In genomic region chr8:123992587-123992986, GRCm38 (mm10) we compare ENCODE assay signal across 11 mouse cellular contexts. TPM values are rescaled to one million over a fixed set of nuclear protein-coding genes. Genes with fewer than 3 reads are reported as not detected.
DNase-seq lines count a peak whose midpoint lies in the region; ATAC-seq and TF ChIP-seq lines count a peak whose summit lies in the region.
"Had no signal": no experiment of that assay in that cellular context is flagged by ENCODE, and none has a peak within 500 bp of the region (broad histone marks: within the 10 kb centered on the region; RNA-seq: fewer than 3 reads in every experiment).

No protein-coding gene starts in this region.

- no peaks in the 10 kb centered on the region for H3K4me1 ChIP-seq in kidney, embryonic 16.5 days (ENCODE audit: insufficient read depth, low read length)
- no peaks in the 10 kb centered on the region for H3K4me1 ChIP-seq in CH12.LX (ENCODE audit: control insufficient read depth in 1 of 2, insufficient read depth in 2 of 2)
- H3K4me1 ChIP-seq in midbrain, embryonic 11.5 days (ENCODE audit: control insufficient read depth, insufficient read depth, low read length): no peaks in the 10 kb centered on the region
- H3K4me1 ChIP-seq in forebrain, embryonic 16.5 days (replicated peaks; ENCODE audit: control insufficient read depth, insufficient read depth, low read length): no peaks in the 10 kb centered on the region; the same call in 1 of the 2 replicates
- H3K4me1 ChIP-seq: forebrain, embryonic 10.5 days had no signal

- H3K27ac ChIP-seq in kidney, embryonic 16.5 days (ENCODE audit: low read length): no peak overlapping the region
- H3K27ac ChIP-seq in CH12.LX (ENCODE audit: insufficient read depth, low read depth): no peak overlapping the region
- H3K27ac ChIP-seq in midbrain, embryonic 11.5 days (ENCODE audit: low read depth, low read length): no peak overlapping the region
- H3K27ac ChIP-seq in forebrain, embryonic 16.5 days (ENCODE audit: low read length): no peak overlapping the region
- H3K27ac ChIP-seq: forebrain, embryonic 10.5 days; heart, embryonic 15.5 days had no signal

- no peaks in the 10 kb centered on the region for H3K9me3 ChIP-seq in kidney, embryonic 16.5 days (ENCODE audit: low read length)
- H3K9me3 ChIP-seq in CH12.LX (replicated peaks; ENCODE audit: low read length): no peaks in the 10 kb centered on the region
- no peaks in the 10 kb centered on the region for H3K9me3 ChIP-seq in midbrain, embryonic 11.5 days (ENCODE audit: control insufficient read depth, low read length)
- H3K9me3 ChIP-seq in forebrain, embryonic 16.5 days (ENCODE audit: control insufficient read depth, low read length): no peaks in the 10 kb centered on the region
- H3K9me3 ChIP-seq: forebrain, embryonic 10.5 days; heart, embryonic 15.5 days had no signal

- peak; percentile 31 for TF ChIP-seq RAD21 in CH12.LX (IDR thresholded peaks at IDR 0.05; ENCODE audit: low read depth, low read length)

- in situ Hi-C loops in CH12.LX (cut with MboI; ENCODE audit: low pct_ligation_motif_present, low pct_unique_long_range_greater_than_20kb, low sequenced_read_pairs): no loop called here

- H3K27me3 ChIP-seq in kidney, embryonic 16.5 days (ENCODE audit: insufficient read depth, low read length): no peaks in the 10 kb centered on the region
- no peaks in the 10 kb centered on the region for H3K27me3 ChIP-seq in CH12.LX (replicated peaks)
- no peaks in the 10 kb centered on the region for H3K27me3 ChIP-seq in midbrain, embryonic 11.5 days (ENCODE audit: control insufficient read depth, insufficient read depth, low read length)
- no peaks in the 10 kb centered on the region for H3K27me3 ChIP-seq in forebrain, embryonic 16.5 days (replicated peaks; ENCODE audit: control insufficient read depth, insufficient read depth, low read length)
- H3K27me3 ChIP-seq: heart, embryonic 15.5 days had no signal

- peak in 1 of 2 experiments; percentile 47; a peak in 2 of 4 replicates for TF ChIP-seq CTCF in CH12.LX (conservative IDR thresholded peaks at IDR 0.05 in 1 of 2, IDR thresholded peaks at IDR 0.05 in 1 of 2; ENCODE audit: low read depth in 2 of 2, low read length in 2 of 2)

- dilution Hi-C loops in CH12.LX (cut with MboI; ENCODE audit: extremely low pct_ligation_motif_present, extremely low pct_unique_long_range_greater_than_20kb, low sequenced_read_pairs): no loop called here

- DNase-seq in kidney, adult 9 months: peak; percentile 21
- DNase-seq in CH12.LX (ENCODE audit: extremely low read depth): no peak
- peak; percentile 73 for DNase-seq in NIH3T3 (ENCODE audit: low read depth)
- peak; percentile 33 for DNase-seq in lung, postnatal 10 days
- DNase-seq in midbrain, embryonic 11.5 days (ENCODE audit: low spot score, missing footprints): no peak
- no peak for DNase-seq in layer of hippocampus, postnatal 14 days (ENCODE audit: low spot score in 2 of 2)
- DNase-seq: cerebellum, adult 18-20 months had no signal

- H3K4me3 ChIP-seq in kidney, embryonic 16.5 days (ENCODE audit: low read length): no peak overlapping the region
- H3K4me3 ChIP-seq in CH12.LX (replicated peaks in 1 of 3; ENCODE audit: low read depth in 2 of 3, low read length in 2 of 3, poor library complexity in 1 of 3): no peak overlapping the region
- H3K4me3 ChIP-seq in midbrain, embryonic 11.5 days (ENCODE audit: low read depth, low read length): no peak overlapping the region
- H3K4me3 ChIP-seq in forebrain, embryonic 16.5 days (replicated peaks; ENCODE audit: low read length): no peak overlapping the region
- H3K4me3 ChIP-seq: forebrain, embryonic 10.5 days; heart, embryonic 15.5 days had no signal

- no peak overlapping the region for H3K4me2 ChIP-seq in kidney, embryonic 16.5 days (replicated peaks; ENCODE audit: low read depth, low read length)
- no peak overlapping the region for H3K4me2 ChIP-seq in CH12.LX (ENCODE audit: insufficient read depth, low read depth, poor library complexity, severe bottlenecking)
- no peak overlapping the region for H3K4me2 ChIP-seq in midbrain, embryonic 11.5 days
- no peak overlapping the region for H3K4me2 ChIP-seq in forebrain, embryonic 16.5 days (ENCODE audit: low read length)
- H3K4me2 ChIP-seq: heart, embryonic 15.5 days had no signal

- TF ChIP-seq POLR2A in CH12.LX (IDR thresholded peaks at IDR 0.05; ENCODE audit: low read depth, low read length): no peak

- no peak for TF ChIP-seq EP300 in CH12.LX (IDR thresholded peaks at IDR 0.05; ENCODE audit: low read length)

- H3K79me2 ChIP-seq in CH12.LX (replicated peaks; ENCODE audit: control insufficient read depth, extremely low read depth, insufficient read depth, poor library complexity, severe bottlenecking): no peaks in the 10 kb centered on the region

- no peak overlapping the region for H3K9ac ChIP-seq in kidney, embryonic 16.5 days (replicated peaks; ENCODE audit: low read length)
- H3K9ac ChIP-seq in CH12.LX (ENCODE audit: insufficient read depth, low read depth): no peak overlapping the region
- H3K9ac ChIP-seq in midbrain, embryonic 11.5 days (ENCODE audit: low read length): no peak overlapping the region
- H3K9ac ChIP-seq in forebrain, embryonic 16.5 days (replicated peaks; ENCODE audit: low read depth, low read length): no peak overlapping the region
- H3K9ac ChIP-seq: heart, embryonic 15.5 days had no signal

- no peak for ATAC-seq in kidney, embryonic 16.5 days (ENCODE audit: low FRiP score, low TSS enrichment)
- ATAC-seq in midbrain, embryonic 11.5 days (ENCODE audit: low FRiP score): no peak
- no peak for ATAC-seq in forebrain, embryonic 16.5 days

- peaks cover 8% of the 10 kb centered on the region for H3K36me3 ChIP-seq in kidney, embryonic 16.5 days (ENCODE audit: insufficient read depth, low read length)
- H3K36me3 ChIP-seq in CH12.LX (replicated peaks in 1 of 2; ENCODE audit: control insufficient read depth in 1 of 2, insufficient read depth in 1 of 2, low read length in 1 of 2): peaks cover 23 to 54% of the 10 kb centered on the region in 2 experiments
- no peaks in the 10 kb centered on the region; the same call in 1 of the 2 replicates for H3K36me3 ChIP-seq in midbrain, embryonic 11.5 days (ENCODE audit: control insufficient read depth, insufficient read depth, low read length)
- peaks cover 6% of the 10 kb centered on the region; the same call in 1 of the 2 replicates for H3K36me3 ChIP-seq in forebrain, embryonic 16.5 days (ENCODE audit: control insufficient read depth, insufficient read depth)

- 90% methylated on average over 8 of the region's 8 CpGs for WGBS in kidney, embryonic 16.5 days
- WGBS in midbrain, embryonic 11.5 days: 89% methylated on average over 8 of the region's 8 CpGs
- WGBS in forebrain, embryonic 16.5 days: 65% methylated on average over 8 of the region's 8 CpGs

TF ChIP-seq in CH12.LX, 34 proteins besides CTCF, POLR2A, EP300 and RAD21 (continues in another document):
- no peak for TF ChIP-seq SIN3A (IDR thresholded peaks at IDR 0.05; ENCODE audit: low read length)
- no peak for TF ChIP-seq NELFE (IDR thresholded peaks at IDR 0.05; ENCODE audit: low read depth, low read length)
- no peak for TF ChIP-seq TCF12 (IDR thresholded peaks at IDR 0.05; ENCODE audit: low read depth, low read length)
- no peak for TF ChIP-seq RCOR1 (conservative IDR thresholded peaks at IDR 0.05; ENCODE audit: low read depth, low read length)
- no peak for TF ChIP-seq ETS1 (conservative IDR thresholded peaks at IDR 0.05; ENCODE audit: low read depth, low read length)
- TF ChIP-seq ZKSCAN1 (IDR thresholded peaks at IDR 0.05; ENCODE audit: borderline replicate concordance, low read depth, low read length): no peak
- TF ChIP-seq ELF1 (IDR thresholded peaks at IDR 0.05; ENCODE audit: low read depth, low read length): no peak
- TF ChIP-seq ZNF384 (IDR thresholded peaks at IDR 0.05; ENCODE audit: low read depth, low read length): no peak
- no peak for TF ChIP-seq ZMIZ1 (IDR thresholded peaks at IDR 0.05; ENCODE audit: low read depth, low read length)
- no peak for TF ChIP-seq IRF4 (IDR thresholded peaks at IDR 0.05; ENCODE audit: low read depth, low read length)

RNA-seq across cellular contexts. Expression of gene Abcb10, which starts 9.7 kb away (rescaled TPM):
- 16.0 and 16.2 TPM in 2 replicates for polyA plus RNA-seq in kidney, embryonic 16.5 days (2015; fragmentation: Nextera tagmentation; extraction: Ambion mirVana)
- total RNA-seq in CH12.LX (2012; rRNA removed) (8.0 and 8.1 TPM in 2 replicates), CH12.LX (2014; rRNA removed) (8.5 and 8.9 TPM in 2 replicates)
- polyA plus RNA-seq in CH12.LX (2012; ENCODE audit: insufficient read length, low read depth): 7.3 and 8.1 TPM in 2 replicates
- polyA plus RNA-seq in midbrain, embryonic 11.5 days (2014; fragmentation: Nextera tagmentation; extraction: Ambion mirVana): 18.3 and 19.1 TPM in 2 replicates
- 10.1 and 10.8 TPM in 2 replicates for polyA plus RNA-seq in forebrain, embryonic 16.5 days (2015; fragmentation: Nextera tagmentation; extraction: Ambion mirVana)
- total RNA-seq in layer of hippocampus, postnatal 14 days (2021): 10 to 100 TPM; 18.3 to 19.1 TPM

RNA-seq across cellular contexts. Expression of gene Taf5l, which starts 28.6 kb away (rescaled TPM):
- 38.4 and 41.1 TPM in 2 replicates for polyA plus RNA-seq in kidney, embryonic 16.5 days (2015; fragmentation: Nextera tagmentation; extraction: Ambion mirVana)
- total RNA-seq in CH12.LX (2012; rRNA removed) (54.2 and 62.2 TPM in 2 replicates), CH12.LX (2014; rRNA removed) (68.1 and 75.8 TPM in 2 replicates)
- 53.9 and 63.0 TPM in 2 replicates for polyA plus RNA-seq in CH12.LX (2012; ENCODE audit: insufficient read length, low read depth)
- 34.8 and 40.2 TPM in 2 replicates for polyA plus RNA-seq in midbrain, embryonic 11.5 days (2014; fragmentation: Nextera tagmentation; extraction: Ambion mirVana)
- 27.1 and 30.0 TPM in 2 replicates for polyA plus RNA-seq in forebrain, embryonic 16.5 days (2015; fragmentation: Nextera tagmentation; extraction: Ambion mirVana)
- total RNA-seq in layer of hippocampus, postnatal 14 days (2021): 10 to 100 TPM; 19.5 to 21.3 TPM

RNA-seq across cellular contexts. Expression of gene Urb2, which starts 28.7 kb away (rescaled TPM):
- 4.7 and 6.3 TPM in 2 replicates for polyA plus RNA-seq in kidney, embryonic 16.5 days (2015; fragmentation: Nextera tagmentation; extraction: Ambion mirVana)
- 26.4 and 33.7 TPM in 2 replicates for total RNA-seq in CH12.LX (2012; rRNA removed)
- total RNA-seq in CH12.LX (2014; rRNA removed): 32.4 and 33.9 TPM in 2 replicates
- 22.7 and 27.9 TPM in 2 replicates for polyA plus RNA-seq in CH12.LX (2012; ENCODE audit: insufficient read length, low read depth)
- 6.9 and 7.1 TPM in 2 replicates for polyA plus RNA-seq in midbrain, embryonic 11.5 days (2014; fragmentation: Nextera tagmentation; extraction: Ambion mirVana)
- polyA plus RNA-seq in forebrain, embryonic 16.5 days (2015; fragmentation: Nextera tagmentation; extraction: Ambion mirVana): 4.3 and 4.6 TPM in 2 replicates
- total RNA-seq in layer of hippocampus, postnatal 14 days (2021): 10 to 100 TPM; 11.4 to 13.3 TPM

RNA-seq across cellular contexts. Expression of gene Nup133, which starts 43.5 kb away (rescaled TPM):
- polyA plus RNA-seq in kidney, embryonic 16.5 days (2015; fragmentation: Nextera tagmentation; extraction: Ambion mirVana): 34.5 and 42.4 TPM in 2 replicates
- total RNA-seq in CH12.LX (2012; rRNA removed): 32.8 and 37.1 TPM in 2 replicates
- 49.0 and 51.8 TPM in 2 replicates for total RNA-seq in CH12.LX (2014; rRNA removed)
- polyA plus RNA-seq in CH12.LX (2012; ENCODE audit: insufficient read length, low read depth): 39.6 and 39.7 TPM in 2 replicates
- polyA plus RNA-seq in midbrain, embryonic 11.5 days (2014; fragmentation: Nextera tagmentation; extraction: Ambion mirVana): 54.2 and 61.7 TPM in 2 replicates
- polyA plus RNA-seq in forebrain, embryonic 16.5 days (2015; fragmentation: Nextera tagmentation; extraction: Ambion mirVana): 31.5 and 31.8 TPM in 2 replicates
- total RNA-seq in layer of hippocampus, postnatal 14 days (2021): 10 to 100 TPM; 22.2 to 23.8 TPM

Comparison
In these comparisons a context has a peak if more than half of its experiments do, and no peak if none do; other contexts are left out.
1. DNase-seq: peak in kidney, adult 9 months (single experiment), NIH3T3 (single experiment) and lung, postnatal 10 days (single experiment); none in CH12.LX (single experiment), midbrain, embryonic 11.5 days (single experiment) and layer of hippocampus, postnatal 14 days (0 of 2).